Mouse (Mus musculus) heart, adult 2 months (tissue): ENCODE results near the gene Wdr26. TPM values are rescaled to one million over a fixed set of nuclear protein-coding genes. Genes with fewer than 3 reads are reported as not detected.

Experiments
- DNase-seq, 2 experiments: peaks; one replicate each; pipeline ENCODE4 v3.0.0; 2021
- H3K27ac ChIP-seq: fragments of 200-600 bp; 2 replicates; pipeline ENCODE4 v1.8.1; 2022
- H3K27me3 ChIP-seq: fragments of 200-500 bp; 2 replicates; pipeline ENCODE4 v1.6.1; 2012; ENCODE audit warnings: mild to moderate bottlenecking, low read length, inconsistent platforms, mixed read lengths; ENCODE audit not compliant: control insufficient read depth, insufficient read depth
- H3K36me3 ChIP-seq: fragments of 200-500 bp; 2 replicates; pipeline ENCODE4 v1.6.1; 2012; ENCODE audit warnings: low read length, inconsistent platforms; ENCODE audit not compliant: control insufficient read depth, insufficient read depth
- H3K4me1 ChIP-seq: fragments of 200-500 bp; 2 replicates; pipeline ENCODE4 v1.6.1; 2011; ENCODE audit warnings: low read length; ENCODE audit not compliant: control insufficient read depth, insufficient read depth
- H3K4me3 ChIP-seq: fragments of 200-600 bp; 2 replicates; pipeline ENCODE4 v1.8.1; 2022
- H3K79me2 ChIP-seq: fragments of 200-500 bp; replicated peaks from 2 replicates; pipeline ENCODE4 v1.6.1; 2012; ENCODE audit warnings: mild to moderate bottlenecking, inconsistent platforms, low read length, moderate library complexity, mixed read lengths; ENCODE audit not compliant: control insufficient read depth, insufficient read depth
- H3K9ac ChIP-seq: fragments of 200-500 bp; 2 replicates; pipeline ENCODE4 v1.6.1; 2012; ENCODE audit warnings: low read depth, mild to moderate bottlenecking, control low read depth, inconsistent platforms, low read length, mixed read lengths
- CTCF ChIP-seq: fragments of 200-600 bp; IDR thresholded peaks from 2 replicates; pipeline ENCODE4 v1.8.1; 2022; ENCODE audit warnings: antibody characterized with exemption, mild to moderate bottlenecking, moderate library complexity
- EP300 ChIP-seq: fragments of 200-500 bp; IDR thresholded peaks from 2 replicates; pipeline ENCODE4 v1.6.1; 2011; ENCODE audit warnings: low read depth, low read length, control low read depth; ENCODE audit not compliant: insufficient read depth
- POLR2A ChIP-seq: fragments of 200-500 bp; IDR thresholded peaks from 2 replicates; pipeline ENCODE4 v1.6.1; 2011; ENCODE audit warnings: mild to moderate bottlenecking, low read depth, low read length, control low read depth; ENCODE audit not compliant: insufficient read depth
- WGBS: fragments of 180-500 bp; shearing (Covaris S2); methylation state at CpG from one replicate; pipeline ENCODE4 v1.1.7; 2018; 5-methylcytosine and 5-hydroxymethylcytosine counted together
- intact Hi-C: fragments of 180-260 bp; cut with DNase I; formaldehyde crosslinking; loops from one replicate; pipeline ENCODE4 v1.15.1; 2025
- polyA plus RNA-seq: library from polyadenylated mRNA; depleted of rRNA; stranded (reverse); fragments of >200 nt; gene quantifications from 2 replicates; pipeline ENCODE4 v1.2.3, GENCODE M21; 2012
- total RNA-seq, 2 experiments: library from RNA; stranded (reverse); gene quantifications; 2 replicates each; pipeline ENCODE4 v1.2.3; 2021

Wdr26 gene
- total and polyA plus RNA-seq, 3 experiments: 30.2 to 99.7 (median 86.3) TPM

DNA sequence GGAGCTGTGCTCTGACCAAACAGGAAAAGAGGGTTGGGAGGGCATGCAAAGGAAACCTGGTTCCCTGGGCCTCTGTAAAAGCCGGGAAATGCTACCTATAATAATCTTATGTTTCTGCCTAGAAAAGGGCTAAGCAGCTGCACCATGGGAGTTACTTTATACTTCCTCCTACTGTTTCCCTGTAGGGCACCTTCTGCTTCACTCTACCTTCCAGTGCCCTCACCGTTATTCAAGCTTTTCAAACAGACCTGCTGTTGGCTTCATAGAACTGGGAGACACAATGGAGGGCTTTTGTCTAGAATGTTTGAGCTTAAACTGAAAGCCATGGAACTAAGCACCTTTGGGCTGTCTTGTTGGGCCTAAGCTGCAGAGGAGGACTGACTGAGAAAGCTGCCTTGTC, 44.0 kb downstream of the Wdr26 start:
- DNase-seq: no peak
- Histone ChIP-seq H3K27me3 (no peaks in the 10 kb centered on the region), H3K9ac (no peak overlapping the region), H3K36me3 (peaks cover 2% of the 10 kb centered on the region; the same call in 1 of the 2 replicates), H3K79me2 (no peaks in the 10 kb centered on the region), H3K4me3 (no peak overlapping the region), H3K27ac (no peak overlapping the region), H3K4me1 (no peaks in the 10 kb centered on the region)
- intact Hi-C loops: no loop called here
- no peak for TF ChIP-seq POLR2A
- WGBS: 65% methylated on average over 2 of the region's 2 CpGs

DNA sequence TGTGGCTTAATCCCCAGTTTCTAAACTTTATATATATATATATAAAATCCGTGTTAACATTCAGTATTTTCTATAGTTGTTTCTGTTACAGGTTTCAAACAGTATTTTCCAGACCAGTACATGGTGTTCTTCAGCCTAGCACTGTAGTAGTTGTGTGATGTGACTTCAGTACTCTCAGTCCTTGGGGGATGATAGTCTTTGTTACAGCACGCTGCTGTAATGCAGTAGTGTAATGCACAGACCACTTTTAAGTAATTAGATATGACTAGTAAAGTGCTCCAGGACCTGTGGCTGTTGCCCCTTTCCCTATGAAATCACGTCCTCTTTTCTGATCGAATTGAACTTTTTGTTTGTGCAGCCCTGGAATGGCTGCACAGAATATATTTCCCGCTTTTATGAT, 60.3 kb downstream of the Wdr26 start:
- no peak overlapping the region; the same call in 1 of the 2 replicates for H3K27ac ChIP-seq
- peak overlapping the region; percentile 85 for H3K4me3 ChIP-seq
- no peaks in the 10 kb centered on the region for H3K27me3 ChIP-seq
- 0 out of 2 replicates have a peak, but pooled peaks cover 2% of the 10 kb centered on the region for H3K79me2 ChIP-seq
- DNase-seq: no peak
- H3K36me3 ChIP-seq: peaks cover 2% of the 10 kb centered on the region
- H3K4me1 ChIP-seq: no peaks in the 10 kb centered on the region
- TF ChIP-seq POLR2A (no peak), CTCF (no peak), EP300 (no peak)
- WGBS: 22% methylated on average over 5 of the region's 5 CpGs
- H3K9ac ChIP-seq: peak overlapping the region; percentile 65
- intact Hi-C loops: no loop called here

DNA sequence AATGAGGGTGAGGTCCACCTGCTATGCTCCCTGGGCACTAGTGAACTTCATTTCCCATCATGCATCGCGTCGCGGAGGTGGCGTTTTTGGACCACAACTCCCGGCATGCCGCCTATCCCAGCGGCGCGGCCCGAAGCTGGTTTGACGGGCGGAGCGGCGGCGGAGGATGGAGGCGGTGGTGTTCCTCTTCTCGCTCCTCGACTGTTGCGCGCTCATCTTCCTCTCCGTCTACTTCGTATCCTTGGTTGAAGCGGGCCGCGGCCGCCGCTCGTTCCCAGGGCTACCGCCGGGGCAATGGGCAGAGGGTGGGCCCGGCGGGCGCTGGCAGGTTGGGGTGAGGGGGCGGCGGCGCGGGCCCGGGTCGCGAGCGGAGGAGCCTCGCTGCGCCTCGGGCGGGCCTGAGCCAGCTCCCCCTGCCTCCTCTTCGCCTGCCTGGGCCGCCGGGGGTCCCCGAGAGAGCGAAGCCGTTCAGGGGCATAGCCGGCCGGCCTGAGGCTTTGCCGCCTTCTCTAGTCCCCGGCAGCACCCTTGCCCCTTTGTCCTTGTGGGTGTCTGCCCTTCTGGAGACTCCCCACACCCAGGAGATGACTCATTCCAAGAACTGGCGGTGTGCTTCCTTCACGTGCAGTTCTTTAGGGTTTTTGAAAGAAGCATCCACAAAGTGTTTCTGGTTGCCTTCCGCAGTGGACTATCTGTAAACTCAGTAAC, 60.8 kb downstream of the Wdr26 start:
- intact Hi-C loops: no loop called here
- 1% methylated on average over 58 of the region's 59 CpGs for WGBS

DNA sequence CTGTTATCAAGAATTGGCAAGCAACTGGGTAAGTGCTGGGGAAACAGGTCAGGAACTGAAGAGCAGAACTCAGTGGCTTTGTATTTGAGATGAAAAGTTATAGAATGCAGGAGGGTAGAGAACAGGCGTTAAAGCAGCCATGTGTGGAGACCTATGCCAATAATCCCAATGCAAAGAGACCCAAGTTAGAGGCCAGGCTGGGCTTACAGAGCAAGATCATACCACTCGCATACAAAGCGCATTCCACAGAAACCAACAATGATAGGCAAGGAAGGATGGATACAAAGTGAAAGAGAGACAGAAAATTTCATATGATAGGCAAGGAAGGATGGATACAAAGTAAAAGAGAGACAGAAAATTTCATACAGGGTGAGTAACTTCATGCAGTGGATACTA, 61.4 kb downstream of the Wdr26 start:
- H3K36me3 ChIP-seq: peaks cover 3% of the 10 kb centered on the region
- no peaks in the 10 kb centered on the region for H3K79me2 ChIP-seq
- 68% methylated on average over 3 of the region's 3 CpGs for WGBS
- no peaks in the 10 kb centered on the region; the same call in 1 of the 2 replicates for H3K4me1 ChIP-seq
- no peak overlapping the region for H3K9ac ChIP-seq
- no peak for DNase-seq
- peak overlapping the region; percentile 85 for H3K4me3 ChIP-seq
- intact Hi-C loops: no loop called here
- no peak overlapping the region for H3K27ac ChIP-seq
- TF ChIP-seq POLR2A (no peak), EP300 (no peak), CTCF (no peak)
- H3K27me3 ChIP-seq: no peaks in the 10 kb centered on the region

More for the DNA sequence above, 60.8 kb downstream of the Wdr26 start:
- Histone ChIP-seq H3K79me2 (0 out of 2 replicates have a peak, but pooled peaks cover 2% of the 10 kb centered on the region), H3K27me3 (no peaks in the 10 kb centered on the region), H3K27ac (peak overlapping the region; percentile 73), H3K4me3 (peak overlapping the region; percentile 85), H3K4me1 (no peaks in the 10 kb centered on the region; the same call in 1 of the 2 replicates), H3K9ac (peak overlapping the region; percentile 95), H3K36me3 (peaks cover 2% of the 10 kb centered on the region)
- peak; percentile 65; the same call in 1 of the 2 replicates for TF ChIP-seq EP300
- peak; percentile 86 for TF ChIP-seq POLR2A
- no peak for TF ChIP-seq CTCF
- DNase-seq: peak; percentile 89 to 91

DNA sequence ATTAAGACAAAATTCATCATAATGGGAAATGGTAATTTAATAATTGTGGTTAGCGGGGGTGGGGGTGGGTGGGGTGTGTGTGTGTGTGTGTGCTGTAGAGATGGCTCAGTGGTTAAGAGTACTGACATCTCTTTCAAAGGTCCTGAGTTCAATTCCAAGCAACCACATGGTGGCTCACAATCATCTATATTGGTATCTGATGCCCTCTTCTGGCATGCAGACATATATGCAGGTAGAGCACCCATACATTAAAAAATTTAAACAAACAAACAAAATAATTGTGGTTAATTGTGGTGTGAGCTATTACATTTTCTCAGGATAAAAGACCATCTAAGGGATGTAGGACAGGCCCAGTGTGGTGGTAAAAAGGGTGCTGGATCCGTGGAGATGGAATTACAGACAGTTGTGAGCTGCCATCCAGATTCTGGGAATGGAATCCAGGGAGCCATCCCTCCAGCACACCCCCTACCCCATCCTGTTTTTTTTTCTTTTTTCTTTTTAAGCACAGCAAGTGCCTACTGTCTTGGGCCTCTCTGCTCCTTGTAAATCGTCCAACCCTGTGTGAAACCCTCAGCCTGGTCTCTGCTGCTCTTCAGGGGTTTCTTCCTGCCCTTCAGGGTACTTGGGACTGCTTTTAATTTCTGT, 62.3 kb downstream of the Wdr26 start:
- peaks cover 2% of the 10 kb centered on the region; the same call in 1 of the 2 replicates for H3K79me2 ChIP-seq
- no peaks in the 10 kb centered on the region for H3K27me3 ChIP-seq
- H3K4me1 ChIP-seq: peaks cover 5% of the 10 kb centered on the region
- intact Hi-C loops: no loop called here
- TF ChIP-seq EP300 (no peak), POLR2A (no peak), CTCF (no peak)
- H3K9ac ChIP-seq: no peak overlapping the region
- 74% methylated on average over 3 of the region's 3 CpGs for WGBS
- no peak overlapping the region for H3K4me3 ChIP-seq
- no peak for DNase-seq
- H3K36me3 ChIP-seq: peaks cover 7% of the 10 kb centered on the region; the same call in 1 of the 2 replicates
- no peak overlapping the region for H3K27ac ChIP-seq

DNA sequence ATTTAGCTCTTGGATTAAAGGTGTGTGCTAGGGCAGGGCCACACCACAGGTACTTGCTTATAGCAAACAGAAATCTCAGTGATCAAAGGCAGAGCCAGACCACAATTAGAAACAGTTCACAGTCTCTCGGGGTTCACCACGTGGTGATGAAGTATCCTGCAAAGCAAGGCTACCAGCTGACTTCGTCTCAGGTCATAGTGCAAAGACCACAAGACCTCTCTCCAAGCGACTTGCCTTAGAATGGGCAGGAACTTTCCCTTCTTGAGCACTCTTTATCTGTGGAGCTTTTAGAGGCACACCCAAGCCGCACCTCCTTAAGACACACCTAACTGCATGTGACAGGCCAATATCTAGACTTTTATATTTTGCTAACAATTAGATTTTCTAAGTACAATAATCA, 63.3 kb downstream of the Wdr26 start:
- TF ChIP-seq CTCF: no peak
- TF ChIP-seq POLR2A: no peak
- TF ChIP-seq EP300: no peak
- intact Hi-C loops: no loop called here
- Histone ChIP-seq H3K4me3 (no peak overlapping the region), H3K27ac (no peak overlapping the region), H3K4me1 (peaks cover 5% of the 10 kb centered on the region), H3K79me2 (peaks cover 2% of the 10 kb centered on the region; the same call in 1 of the 2 replicates), H3K9ac (no peak overlapping the region), H3K36me3 (peaks cover 7% of the 10 kb centered on the region; the same call in 1 of the 2 replicates), H3K27me3 (no peaks in the 10 kb centered on the region)
- DNase-seq: no peak
- WGBS: 65% methylated on average over 5 of the region's 5 CpGs
